8 mouse cellular contexts compared by ENCODE assay signal in the genomic region with DNA sequence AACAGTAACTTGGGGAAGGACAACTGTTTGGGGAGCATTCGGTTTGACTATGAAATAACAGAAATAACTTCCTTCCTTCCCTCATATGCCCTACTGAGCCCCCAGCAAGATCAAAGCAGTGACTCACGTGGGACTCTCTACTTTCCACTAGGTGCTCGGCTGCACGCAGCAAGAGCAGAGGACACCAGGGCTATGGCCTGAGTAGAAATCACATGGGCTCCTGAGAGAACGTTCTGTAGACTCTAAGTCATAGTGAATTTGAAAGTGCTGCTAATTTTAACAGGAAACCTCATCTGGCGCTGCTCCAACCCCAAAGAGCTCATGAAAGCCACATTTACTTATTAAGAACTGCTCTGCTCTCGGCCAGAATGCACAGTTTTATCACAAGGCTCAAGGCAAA. TPM values are rescaled to one million over a fixed set of nuclear protein-coding genes. Genes with fewer than 3 reads are reported as not detected.
DNase-seq lines count a peak whose midpoint lies in the region; ATAC-seq and TF ChIP-seq lines count a peak whose summit lies in the region.

No protein-coding gene starts in this region.

- no peak overlapping the region for H3K9ac ChIP-seq in intestine, postnatal 0 days (ENCODE audit: low read depth, low read length)

- no peak overlapping the region for H3K4me3 ChIP-seq in lung, adult 2 months (replicated peaks; ENCODE audit: extremely low read depth, low read depth, low read length)
- no peak overlapping the region for H3K4me3 ChIP-seq in intestine, postnatal 0 days (ENCODE audit: low read depth, low read length)
- H3K4me3 ChIP-seq in olfactory bulb, adult 2 months (ENCODE audit: insufficient read depth, low read depth, low read length) = no peak overlapping the region

- DNase-seq in lung, adult 18-20 months = peak; percentile 15 to 29
- DNase-seq in lung, adult 2 months = no peak
- peak; percentile 75 for DNase-seq in brain, adult 2 months (ENCODE audit: low read depth, low spot score)
- DNase-seq in cerebellum, adult 11 months = no peak
- no peak for DNase-seq in urinary bladder, adult 18-20 months (ENCODE audit: low spot score in 2 of 2)
- DNase-seq in frontal cortex, postnatal 14 days (ENCODE audit: low spot score in 2 of 2) = no peak

- 25% methylated on average over 7 of the region's 7 CpGs for WGBS in lung, adult 2 months
- WGBS in intestine, postnatal 0 days = 18% methylated on average over 7 of the region's 7 CpGs
- WGBS in olfactory bulb, adult 2 months = 22% methylated on average over 7 of the region's 7 CpGs

- H3K27ac ChIP-seq in intestine, postnatal 0 days (ENCODE audit: low read depth, low read length) = peak overlapping the region; percentile 73
- peak overlapping the region; percentile 64; the same call in 1 of the 2 replicates for H3K27ac ChIP-seq in olfactory bulb, adult 2 months (ENCODE audit: insufficient read depth, low read depth, low read length)

- H3K4me2 ChIP-seq in intestine, postnatal 0 days (replicated peaks; ENCODE audit: low read depth) = peak overlapping the region; percentile 14; the same call in 1 of the 2 replicates

- H3K9me3 ChIP-seq in intestine, postnatal 0 days (ENCODE audit: control insufficient read depth) = no peaks in the 10 kb centered on the region

- peaks cover 8% of the 10 kb centered on the region; the same call in 1 of the 2 replicates for H3K36me3 ChIP-seq in intestine, postnatal 0 days (ENCODE audit: control insufficient read depth, insufficient read depth)

- peaks cover 12% of the 10 kb centered on the region for H3K4me1 ChIP-seq in lung, adult 2 months (ENCODE audit: control insufficient read depth, insufficient read depth, low read length)
- H3K4me1 ChIP-seq in intestine, postnatal 0 days (replicated peaks; ENCODE audit: control insufficient read depth, insufficient read depth, low read length) = 0 out of 2 replicates have a peak, but pooled peaks cover 11% of the 10 kb centered on the region
- H3K4me1 ChIP-seq in olfactory bulb, adult 2 months (ENCODE audit: control insufficient read depth, insufficient read depth, low read length) = peaks cover 29% of the 10 kb centered on the region

- ATAC-seq in intestine, postnatal 0 days = no peak

- no peak for TF ChIP-seq CTCF in lung, adult 2 months (IDR thresholded peaks at IDR 0.05; ENCODE audit: insufficient read depth, low read length)
- TF ChIP-seq CTCF in intestine, postnatal 0 days (IDR thresholded peaks at IDR 0.05; ENCODE audit: low read depth) = no peak
- TF ChIP-seq CTCF in olfactory bulb, adult 2 months (IDR thresholded peaks at IDR 0.05; ENCODE audit: insufficient read depth, low read depth, low read length) = no peak

- TF ChIP-seq POLR2A in lung, adult 2 months (IDR thresholded peaks at IDR 0.05; ENCODE audit: borderline replicate concordance, extremely low read depth, low read depth, low read length) = no peak
- TF ChIP-seq POLR2A in olfactory bulb, adult 2 months (IDR thresholded peaks at IDR 0.05; ENCODE audit: insufficient read depth, low read depth, low read length) = no peak

- H3K27me3 ChIP-seq in intestine, postnatal 0 days (replicated peaks; ENCODE audit: control insufficient read depth, insufficient read depth, low read length) = no peaks in the 10 kb centered on the region

RNA-seq across cellular contexts. Expression of gene Pfkp, which starts 15.1 kb away (rescaled TPM):
- 60.3 and 79.6 TPM in 2 replicates for polyA plus RNA-seq in lung, adult 2 months (2012; rRNA removed)
- 75.7 and 77.6 TPM in 2 replicates for polyA plus RNA-seq in intestine, postnatal 0 days (2015; fragmentation: Nextera tagmentation; extraction: Ambion mirVana)
- 150 and 420 TPM in 2 replicates for polyA plus RNA-seq in olfactory bulb, adult 2 months (2012; ENCODE audit: insufficient read depth, insufficient read length, low replicate concordance, missing spikeins)

Comparison
In these comparisons a context has a peak if more than half of its experiments do, and no peak if none do; other contexts are left out.
1. DNase-seq: peak in lung, adult 18-20 months (2 of 2) and brain, adult 2 months (single experiment); none in lung, adult 2 months (single experiment), cerebellum, adult 11 months (single experiment), urinary bladder, adult 18-20 months (0 of 2) and frontal cortex, postnatal 14 days (0 of 2).